Mouse (Mus musculus): ENCODE measurements at regions not wholly inside any gene's neighbourhood (a gene's known extent, or its start where the extent isn't known, plus 50 kb on each side); places are given as distances from the start of the nearest gene placed in this dataset.
A peak's percentile ranks its signal among the peaks of the same experiment; 100 is the strongest.
"Not testable (repeated sequence)": the region's sequence is repeated elsewhere in the genome, so short reads cannot be mapped to it uniquely, and the experiment has no call there.

DNA sequence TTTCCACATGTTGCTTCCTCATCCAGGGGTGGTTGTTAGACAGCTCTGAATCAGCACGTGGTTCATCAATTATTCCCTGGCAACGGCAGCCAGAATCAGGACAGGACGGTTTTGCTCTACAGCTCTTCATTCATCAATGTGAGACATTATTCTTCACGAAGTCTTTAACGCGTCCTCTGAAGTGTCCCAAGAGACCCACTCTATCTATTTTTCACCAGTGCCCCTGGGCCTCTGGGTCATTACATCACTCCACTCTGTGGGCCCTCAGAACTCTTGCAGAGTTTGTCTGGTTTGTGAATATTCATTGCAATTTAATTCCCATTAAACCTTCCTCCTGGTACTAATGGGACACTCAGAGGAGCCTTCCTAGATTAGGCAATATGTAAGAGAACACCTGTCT lies 206.2 kb upstream of the Daam1 start:
- DNase-seq: no peak

DNA sequence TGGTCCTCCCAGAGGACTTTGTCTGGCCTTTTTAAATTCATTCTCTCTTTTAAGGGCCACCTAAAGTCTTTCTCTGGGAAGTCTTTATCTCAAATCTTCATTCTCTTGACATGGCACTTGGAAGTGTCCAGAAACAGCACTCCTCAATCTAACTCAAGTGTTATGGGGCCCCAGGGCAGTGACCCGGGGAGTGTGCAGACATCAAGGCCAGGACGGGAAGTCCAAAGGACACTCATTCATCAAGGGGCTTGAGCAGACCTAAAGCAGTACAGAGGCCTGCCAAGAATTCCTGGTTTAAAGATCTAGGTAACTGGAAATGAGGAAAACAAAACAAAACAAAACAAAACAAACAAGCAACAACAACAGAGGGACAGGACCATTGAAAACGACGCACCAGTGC lies 205.8 kb upstream of the Daam1 start:
- no peak for DNase-seq

DNA sequence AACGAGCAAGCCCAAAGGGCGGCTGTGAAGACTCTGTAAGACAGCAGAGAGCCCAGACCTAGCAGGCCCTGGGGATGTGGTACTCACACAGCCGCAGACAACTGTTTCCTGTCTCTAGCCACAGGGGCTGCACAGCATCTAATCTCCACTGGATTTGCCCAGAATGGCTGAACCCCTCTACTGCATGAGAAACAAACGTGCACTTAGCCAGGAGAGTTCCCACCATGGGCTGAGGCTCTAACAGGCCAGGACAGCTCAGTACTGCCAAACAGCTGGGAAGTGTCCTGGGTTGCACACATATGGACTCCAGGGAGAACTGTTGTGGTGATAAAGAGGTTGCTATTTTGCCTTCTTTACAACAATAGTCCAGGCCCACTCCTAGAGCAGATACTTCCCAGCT lies 204.1 kb upstream of the Daam1 start:
- no peak for DNase-seq

DNA sequence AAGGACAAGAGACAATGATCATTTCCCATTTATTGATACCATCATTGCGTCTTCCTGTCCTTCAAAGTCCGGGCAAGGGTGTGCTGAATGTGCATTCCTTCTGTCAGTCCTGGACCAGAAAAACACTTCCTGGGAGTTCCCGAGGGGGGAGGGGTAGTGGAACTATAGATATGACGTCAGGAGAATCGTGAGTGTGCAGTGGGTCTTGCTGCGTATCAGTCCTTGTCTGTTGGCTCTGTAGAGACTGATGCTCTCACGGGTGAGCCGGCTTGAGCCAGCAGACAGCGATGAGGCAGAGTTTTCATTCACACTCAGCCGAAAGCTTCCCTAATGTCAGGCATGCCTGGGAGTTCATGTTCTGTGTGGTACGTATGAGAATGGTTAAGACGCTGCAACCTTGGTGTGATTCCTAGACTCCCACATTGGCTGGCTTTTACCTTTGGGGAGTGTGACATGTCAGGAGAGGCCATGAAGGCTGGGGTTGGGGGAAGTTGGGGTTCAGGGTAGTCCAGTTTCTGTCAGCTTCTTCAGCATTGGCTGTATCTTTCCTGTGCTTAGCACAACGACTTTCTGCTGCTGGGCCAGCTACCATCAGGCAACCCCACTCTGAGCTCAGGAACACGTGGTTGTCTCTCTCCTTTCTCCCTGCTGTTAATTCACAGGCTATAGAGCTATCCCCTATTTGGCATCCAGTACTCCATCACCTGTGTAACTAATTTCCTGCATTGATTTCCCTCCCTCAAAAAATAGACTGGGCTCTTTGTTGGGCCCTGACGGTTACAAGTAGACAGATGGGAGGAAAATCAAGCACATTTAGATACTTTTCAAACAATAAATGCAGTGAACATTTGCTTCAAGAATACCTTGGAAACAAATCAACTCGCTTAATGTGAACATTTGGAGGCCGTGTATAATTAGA lies 203.2 kb upstream of the Daam1 start:
- DNase-seq: no peak

DNA sequence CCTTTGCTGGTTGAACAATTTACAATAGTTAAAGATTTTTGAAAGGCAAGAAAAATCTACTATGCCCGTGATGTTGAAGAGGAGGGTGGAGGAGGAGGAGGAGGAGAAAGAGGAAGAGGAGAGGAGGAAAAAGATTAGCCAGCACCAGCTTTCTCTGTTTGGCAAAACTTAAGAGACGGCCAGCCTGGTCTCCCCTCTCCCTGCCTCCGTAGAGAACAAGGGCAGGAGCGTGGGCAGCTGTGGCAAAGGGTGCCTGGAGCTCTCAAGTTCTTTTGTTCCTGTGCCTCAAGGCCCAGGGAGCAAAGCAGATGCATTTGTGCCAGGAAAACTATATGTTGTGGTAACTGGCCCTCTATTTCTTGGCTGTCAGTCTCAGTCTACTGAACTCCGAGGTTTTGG lies 202.5 kb upstream of the Daam1 start:
- no peak for DNase-seq

- no peak for DNase-seq
Measured at GRCm38 (mm10) chr12:71628796-71629195, 202.1 kb upstream of the Daam1 start.

- no peak for DNase-seq
Measured at GRCm38 (mm10) chr12:71630386-71630785, 200.5 kb upstream of the Daam1 start.

DNA sequence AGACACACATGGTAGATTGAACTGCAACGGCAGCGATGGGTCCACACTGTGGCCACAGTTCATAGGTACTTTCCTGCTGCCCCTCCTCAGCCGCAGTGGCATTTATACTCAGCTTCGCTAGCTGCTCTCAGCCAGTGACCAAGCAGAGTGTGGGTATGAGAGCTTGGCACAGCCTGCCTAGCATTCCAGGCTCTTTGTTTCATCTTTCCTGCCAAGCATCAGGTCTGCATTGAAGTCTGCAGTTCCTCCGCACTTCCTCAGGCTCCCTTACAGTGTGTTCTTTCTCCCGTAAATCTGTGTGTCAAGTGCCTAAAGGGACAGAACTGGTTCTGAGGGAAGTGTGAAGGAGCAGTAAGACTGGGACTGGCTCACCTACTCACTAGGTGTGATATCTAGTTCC lies 194.6 kb upstream of the Daam1 start:
- no peak for DNase-seq

DNA sequence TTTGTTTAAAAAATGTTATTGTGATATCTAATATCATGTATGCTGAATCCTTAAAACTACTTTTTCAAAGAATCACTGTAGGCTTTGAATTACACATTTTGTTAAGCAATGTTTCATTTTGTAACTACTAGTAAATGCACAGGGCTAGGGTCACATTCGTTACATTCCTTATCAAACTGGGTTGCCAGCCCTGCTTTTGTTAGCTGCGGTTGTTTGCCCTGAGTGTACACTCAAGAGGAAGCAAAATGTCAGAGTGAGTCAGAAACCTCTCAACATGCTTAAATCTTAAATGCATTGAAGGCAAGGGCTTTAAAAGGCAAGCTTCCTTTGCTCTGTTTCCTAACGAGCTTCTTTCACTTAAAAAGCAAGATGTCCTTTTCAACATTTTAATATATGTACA lies 193.6 kb upstream of the Daam1 start:
- DNase-seq: no peak

GRCm38 (mm10) chr12:71638246-71638645 lies 192.6 kb upstream of the Daam1 start:
- no peak for DNase-seq

- DNase-seq: peak; percentile 25
Measured at GRCm38 (mm10) chr12:71640058-71640501, 190.8 kb upstream of the Daam1 start.

GRCm38 (mm10) chr12:71641486-71641885 lies 189.4 kb upstream of the Daam1 start:
- DNase-seq: no peak

GRCm38 (mm10) chr12:71642797-71643337 lies 188.0 kb upstream of the Daam1 start:
- DNase-seq: no peak

DNA sequence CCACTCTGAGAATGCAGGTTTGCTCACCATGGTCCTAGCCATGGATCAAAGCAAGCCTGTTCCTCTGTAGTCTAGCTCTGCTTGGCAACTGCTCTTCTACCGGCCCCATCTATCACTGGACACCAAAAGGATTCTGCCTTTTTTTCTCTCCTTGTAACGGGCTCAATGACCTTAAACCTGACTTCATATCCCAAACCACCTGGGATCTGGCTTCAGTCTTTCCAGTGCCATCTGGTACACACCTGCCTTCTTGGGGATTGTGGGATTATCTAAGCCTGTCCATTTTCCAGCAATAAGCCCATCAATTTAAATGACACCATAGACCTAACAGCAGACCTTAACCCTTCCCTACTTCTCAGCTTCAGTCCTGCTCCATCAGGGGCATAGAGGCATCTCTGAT lies 179.6 kb upstream of the Daam1 start:
- DNase-seq: no peak

DNA sequence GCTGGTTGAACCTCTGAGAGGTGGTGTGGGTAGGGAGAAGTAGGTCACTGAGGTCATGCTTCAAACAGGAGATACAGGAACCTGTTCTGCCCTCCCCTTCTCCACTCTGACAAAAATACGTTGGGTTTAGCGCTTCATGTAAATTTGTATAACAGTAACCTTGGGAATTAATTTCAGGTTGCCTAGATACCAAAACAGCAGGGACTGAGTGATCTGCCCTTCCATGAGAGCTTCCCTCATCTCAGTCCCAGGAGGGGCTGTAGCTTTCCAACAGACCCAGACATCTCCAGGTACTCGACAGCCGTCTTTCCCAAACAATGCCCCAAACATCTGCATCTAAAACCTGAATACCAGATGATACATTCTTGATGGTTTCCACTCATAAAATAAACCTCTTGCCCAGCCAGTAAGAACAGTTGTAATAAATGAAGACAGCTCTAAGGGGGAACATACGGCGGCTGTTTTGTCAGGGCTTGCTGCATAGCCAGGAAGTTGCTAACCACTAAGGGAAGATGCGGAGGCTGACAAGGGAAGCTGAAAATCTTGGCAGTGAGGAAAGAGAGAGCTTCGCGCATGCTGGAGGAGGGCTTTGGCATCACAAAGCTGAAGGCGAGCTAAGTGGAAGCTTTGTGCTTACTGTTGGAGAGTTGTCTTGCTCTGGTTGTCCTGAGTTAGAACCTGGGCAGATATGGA lies 137.4 kb upstream of the Daam1 start:
- no peak for DNase-seq

- peak; percentile 44 for DNase-seq
Measured at GRCm38 (mm10) chr12:71701753-71702152, 129.1 kb upstream of the Daam1 start.

- no peak for DNase-seq
Measured at GRCm38 (mm10) chr12:71702181-71702580, 128.7 kb upstream of the Daam1 start.

- no peak for DNase-seq
Measured at GRCm38 (mm10) chr12:71703146-71703902, 127.6 kb upstream of the Daam1 start.

GRCm38 (mm10) chr12:71704431-71704830 lies 126.4 kb upstream of the Daam1 start:
- no peak for DNase-seq

DNA sequence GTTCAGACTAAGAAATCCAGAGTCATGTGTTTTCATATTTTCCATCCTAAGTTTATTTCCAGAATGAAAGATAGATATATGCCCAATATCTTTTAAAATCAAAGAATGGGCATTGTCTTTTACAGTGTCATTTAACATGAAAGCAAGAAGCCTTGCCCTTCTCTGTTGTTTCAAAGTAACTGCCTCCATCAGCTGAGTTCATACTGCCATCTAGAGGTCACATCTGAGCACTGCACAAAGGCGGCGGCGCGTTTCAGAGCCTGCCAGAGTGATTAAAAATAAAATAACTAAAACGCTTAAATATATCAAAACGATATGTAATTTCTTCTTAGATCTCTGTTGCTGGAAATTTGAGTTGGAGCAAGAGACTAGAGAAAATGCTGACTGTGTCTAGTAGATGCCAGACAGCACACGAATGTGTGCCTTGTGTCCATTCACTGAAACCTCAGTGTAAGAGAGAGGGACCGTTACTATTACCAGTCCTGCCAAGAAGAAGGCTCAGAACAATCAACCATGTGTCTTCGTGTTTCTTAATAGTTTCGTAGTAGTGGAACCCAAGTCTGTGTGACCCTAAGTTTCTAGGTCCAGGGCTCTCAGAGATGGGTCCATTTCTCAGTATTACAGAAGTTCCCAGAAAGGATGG lies 123.0 kb upstream of the Daam1 start:
- peak; percentile 62 for DNase-seq

- no peak for DNase-seq
Measured at GRCm38 (mm10) chr12:71714606-71715005, 116.3 kb upstream of the Daam1 start.

DNA sequence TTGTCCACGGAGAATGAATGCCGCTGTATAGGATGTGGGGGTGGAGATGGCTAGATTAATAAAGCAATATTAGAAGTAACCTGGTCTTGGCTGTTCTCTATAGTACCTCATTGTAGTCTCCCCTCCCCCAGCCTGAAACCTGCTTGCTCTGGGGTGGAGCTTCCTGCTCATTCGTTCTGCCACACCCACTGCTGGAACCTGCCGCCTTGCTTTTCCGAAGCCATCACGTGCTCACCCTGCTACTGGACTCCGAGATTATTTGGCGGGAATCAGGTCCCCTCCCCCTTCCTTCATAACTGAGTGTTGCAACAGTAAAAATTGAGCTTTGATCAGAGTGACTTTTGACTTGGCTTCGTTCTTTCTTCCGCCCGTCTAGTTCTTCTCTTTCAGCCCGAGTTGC lies 112.5 kb upstream of the Daam1 start:
- DNase-seq: not testable (repeated sequence)
